Mouse (Mus musculus) hindbrain, embryonic 12.5 days (tissue): ENCODE results near the gene Farp1. TPM values are rescaled to one million over a fixed set of nuclear protein-coding genes. Genes with fewer than 3 reads are reported as not detected.
A peak's percentile ranks its signal among the peaks of the same experiment; 100 is the strongest.

Experiments
- ATAC-seq: fragments of 200-750 bp; cut with Nextera tagmentation; 2 replicates; pipeline ENCODE4 v1.8.0; 2017; ENCODE audit warnings: moderate TSS enrichment; ENCODE audit not compliant: low FRiP score
- H3K27ac ChIP-seq: fragments of 300-500 bp; sonication (generic); 2 replicates; pipeline ENCODE4 v1.5.1; 2016; ENCODE audit warnings: mild to moderate bottlenecking
- H3K27me3 ChIP-seq: fragments of 300-500 bp; sonication (generic); 2 replicates; pipeline ENCODE4 v1.6.1; 2016; ENCODE audit warnings: mild to moderate bottlenecking
- H3K36me3 ChIP-seq: fragments of 300-500 bp; sonication (generic); 2 replicates; pipeline ENCODE4 v1.6.1; 2016; ENCODE audit warnings: mild to moderate bottlenecking
- H3K4me1 ChIP-seq: fragments of 300-500 bp; sonication (generic); 2 replicates; pipeline ENCODE4 v1.6.1; 2016
- H3K4me2 ChIP-seq: fragments of 300-500 bp; sonication (generic); replicated peaks from 2 replicates; pipeline ENCODE4 v1.6.1; 2016; ENCODE audit warnings: mild to moderate bottlenecking
- H3K4me3 ChIP-seq: fragments of 300-500 bp; sonication (generic); 2 replicates; pipeline ENCODE4 v1.5.1; 2016; ENCODE audit warnings: mild to moderate bottlenecking
- H3K9ac ChIP-seq: fragments of 300-500 bp; sonication (generic); 2 replicates; pipeline ENCODE4 v1.6.1; 2016; ENCODE audit warnings: mild to moderate bottlenecking, moderate library complexity
- H3K9me3 ChIP-seq: fragments of 300-500 bp; sonication (generic); replicated peaks from 2 replicates; pipeline ENCODE4 v1.6.1; 2016; ENCODE audit warnings: mild to moderate bottlenecking
- whole genome bisulfite sequencing: fragments of 180-500 bp; shearing (Covaris S2); methylation state at CpG from one replicate; pipeline ENCODE4 v1.1.7; 2016; 5-methylcytosine and 5-hydroxymethylcytosine counted together
- polyA plus RNA-seq: library from polyadenylated mRNA; unstranded; fragments of >200 nt; fragmentation: Nextera tagmentation; extraction: Ambion mirVana; gene quantifications from 2 replicates; pipeline ENCODE4 v1.2.1, GENCODE M21; 2016

Farp1 gene
- polyA plus RNA-seq, 1 experiment from 2014 or later, result 43.9 TPM

GRCm38 (mm10) chr14:121110492-121111267, 75.7 kb downstream of the Farp1 start:
- Histone ChIP-seq H3K4me1 (peaks cover 46% of the 10 kb centered on the region), H3K9me3 (no peaks in the 10 kb centered on the region), H3K4me3 (no peak overlapping the region), H3K27me3 (no peaks in the 10 kb centered on the region), H3K27ac (no peak overlapping the region), H3K36me3 (0 out of 2 replicates have a peak, but pooled peaks cover 5% of the 10 kb centered on the region), H3K9ac (no peak overlapping the region), H3K4me2 (no peak overlapping the region)
- ATAC-seq, result no peak
- WGBS, result 92% methylated on average over 13 of the region's 13 CpGs

GRCm38 (mm10) chr14:121112061-121112460, 77.1 kb downstream of the Farp1 start:
- no peaks in the 10 kb centered on the region for H3K9me3 ChIP-seq
- WGBS, result 66% methylated on average over 8 of the region's 8 CpGs
- no peaks in the 10 kb centered on the region for H3K27me3 ChIP-seq
- H3K27ac ChIP-seq, result no peak overlapping the region
- H3K9ac ChIP-seq, result no peak overlapping the region
- peaks cover 32% of the 10 kb centered on the region for H3K4me1 ChIP-seq
- H3K4me2 ChIP-seq, result no peak overlapping the region
- no peak for ATAC-seq
- H3K36me3 ChIP-seq, result 0 out of 2 replicates have a peak, but pooled peaks cover 5% of the 10 kb centered on the region
- H3K4me3 ChIP-seq, result no peak overlapping the region

- no peak for ATAC-seq
- H3K27ac ChIP-seq, result 0 out of 2 replicates have a peak overlapping the region, but pooled peaks have one; percentile 4
- no peaks in the 10 kb centered on the region for H3K9me3 ChIP-seq
- no peak overlapping the region for H3K4me3 ChIP-seq
- WGBS, result 81% methylated on average over 6 of the region's 6 CpGs
- H3K27me3 ChIP-seq, result no peaks in the 10 kb centered on the region
- H3K4me1 ChIP-seq, result peaks cover 26% of the 10 kb centered on the region
- H3K4me2 ChIP-seq, result no peak overlapping the region
- 0 out of 2 replicates have a peak, but pooled peaks cover 5% of the 10 kb centered on the region for H3K36me3 ChIP-seq
- H3K9ac ChIP-seq, result no peak overlapping the region; the same call in 1 of the 2 replicates
These were observed 78.8 kb downstream of the Farp1 start for GRCm38 (mm10) chr14:121113785-121114184.

- no peak overlapping the region for H3K4me3 ChIP-seq
- H3K9me3 ChIP-seq, result no peaks in the 10 kb centered on the region
- H3K27ac ChIP-seq, result no peak overlapping the region
- H3K27me3 ChIP-seq, result no peaks in the 10 kb centered on the region
- no peak overlapping the region for H3K4me2 ChIP-seq
- no peak for ATAC-seq
- no peak overlapping the region for H3K9ac ChIP-seq
- WGBS, result 94% methylated on average over 4 of the region's 4 CpGs
- 0 out of 2 replicates have a peak, but pooled peaks cover 5% of the 10 kb centered on the region for H3K36me3 ChIP-seq
- peaks cover 13% of the 10 kb centered on the region; the same call in 1 of the 2 replicates for H3K4me1 ChIP-seq
These were observed 81.7 kb downstream of the Farp1 start for GRCm38 (mm10) chr14:121116696-121117095.

- Histone ChIP-seq H3K9me3 (no peaks in the 10 kb centered on the region), H3K36me3 (0 out of 2 replicates have a peak, but pooled peaks cover 5% of the 10 kb centered on the region), H3K9ac (no peak overlapping the region), H3K4me2 (no peak overlapping the region), H3K27ac (no peak overlapping the region), H3K4me3 (no peak overlapping the region), H3K27me3 (no peaks in the 10 kb centered on the region), H3K4me1 (peaks cover 16% of the 10 kb centered on the region)
- 84% methylated on average over 7 of the region's 7 CpGs for WGBS
- ATAC-seq, result no peak
These were observed 83.9 kb downstream of the Farp1 start for GRCm38 (mm10) chr14:121118860-121119259.

- no peak for ATAC-seq
- WGBS, result 89% methylated on average over 3 of the region's 3 CpGs
- no peaks in the 10 kb centered on the region for H3K9me3 ChIP-seq
These were observed 86.7 kb downstream of the Farp1 start for GRCm38 (mm10) chr14:121121664-121122063.

GRCm38 (mm10) chr14:121122852-121123251, 87.9 kb downstream of the Farp1 start:
- no peak overlapping the region for H3K4me2 ChIP-seq
- 0 out of 2 replicates have a peak, but pooled peaks cover 4% of the 10 kb centered on the region for H3K36me3 ChIP-seq
- H3K4me3 ChIP-seq, result no peak overlapping the region
- H3K4me1 ChIP-seq, result peaks cover 11% of the 10 kb centered on the region
- no peak for ATAC-seq
- H3K9ac ChIP-seq, result no peak overlapping the region
- no peak overlapping the region for H3K27ac ChIP-seq
- H3K27me3 ChIP-seq, result no peaks in the 10 kb centered on the region
- no peaks in the 10 kb centered on the region for H3K9me3 ChIP-seq
- 45% methylated on average over 2 of the region's 2 CpGs for WGBS

More at GRCm38 (mm10) chr14:121121664-121122063, 86.7 kb downstream of the Farp1 start:
- no peak overlapping the region for H3K9ac ChIP-seq
- no peak overlapping the region for H3K4me3 ChIP-seq
- H3K4me1 ChIP-seq, result peaks cover 11% of the 10 kb centered on the region
- no peak overlapping the region for H3K4me2 ChIP-seq
- no peak overlapping the region for H3K27ac ChIP-seq
- H3K27me3 ChIP-seq, result no peaks in the 10 kb centered on the region
- H3K36me3 ChIP-seq, result 0 out of 2 replicates have a peak, but pooled peaks cover 4% of the 10 kb centered on the region

- Histone ChIP-seq H3K27ac (no peak overlapping the region), H3K4me1 (peaks cover 18% of the 10 kb centered on the region), H3K36me3 (0 out of 2 replicates have a peak, but pooled peaks cover 4% of the 10 kb centered on the region), H3K9me3 (no peaks in the 10 kb centered on the region), H3K27me3 (no peaks in the 10 kb centered on the region), H3K9ac (no peak overlapping the region), H3K4me2 (no peak overlapping the region), H3K4me3 (no peak overlapping the region)
- no peak for ATAC-seq
- 89% methylated on average over 8 of the region's 8 CpGs for WGBS
These were observed 89.5 kb downstream of the Farp1 start for GRCm38 (mm10) chr14:121124409-121125010.

- Histone ChIP-seq H3K4me3 (no peak overlapping the region), H3K36me3 (0 out of 2 replicates have a peak, but pooled peaks cover 4% of the 10 kb centered on the region), H3K9me3 (no peaks in the 10 kb centered on the region), H3K9ac (no peak overlapping the region), H3K4me1 (peaks cover 19% of the 10 kb centered on the region), H3K27me3 (no peaks in the 10 kb centered on the region), H3K27ac (no peak overlapping the region), H3K4me2 (no peak overlapping the region)
- 92% methylated on average over 3 of the region's 3 CpGs for WGBS
- ATAC-seq, result no peak
These were observed 90.7 kb downstream of the Farp1 start for GRCm38 (mm10) chr14:121125651-121126050.

- H3K4me2 ChIP-seq, result no peak overlapping the region
- H3K9ac ChIP-seq, result no peak overlapping the region
- no peak overlapping the region for H3K4me3 ChIP-seq
- H3K36me3 ChIP-seq, result 0 out of 2 replicates have a peak, but pooled peaks cover 4% of the 10 kb centered on the region
- no peaks in the 10 kb centered on the region for H3K9me3 ChIP-seq
- no peaks in the 10 kb centered on the region for H3K27me3 ChIP-seq
- H3K27ac ChIP-seq, result no peak overlapping the region
- peaks cover 22% of the 10 kb centered on the region for H3K4me1 ChIP-seq
- 85% methylated on average over 4 of the region's 4 CpGs for WGBS
- no peak for ATAC-seq
These were observed 91.3 kb downstream of the Farp1 start for GRCm38 (mm10) chr14:121126291-121126690.

- 0 out of 2 replicates have a peak, but pooled peaks cover 4% of the 10 kb centered on the region for H3K36me3 ChIP-seq
- H3K27ac ChIP-seq, result 0 out of 2 replicates have a peak overlapping the region, but pooled peaks have one; percentile 46
- no peak for ATAC-seq
- WGBS, result 39% methylated on average over 18 of the region's 20 CpGs
- H3K4me2 ChIP-seq, result no peak overlapping the region
- H3K4me1 ChIP-seq, result peaks cover 21% of the 10 kb centered on the region
- no peaks in the 10 kb centered on the region for H3K9me3 ChIP-seq
- no peak overlapping the region for H3K4me3 ChIP-seq
- H3K9ac ChIP-seq, result no peak overlapping the region
- H3K27me3 ChIP-seq, result no peaks in the 10 kb centered on the region
These were observed 94.1 kb downstream of the Farp1 start for GRCm38 (mm10) chr14:121128858-121129800.
